Mouse (Mus musculus) gastrocnemius, adult 18-20 months (tissue): Measurements from ENCODE around the gene Gm45015. TPM values are rescaled to one million over a fixed set of nuclear protein-coding genes. Genes with fewer than 3 reads are reported as not detected.
"Not testable (repeated sequence)": the region's sequence is repeated elsewhere in the genome, so short reads cannot be mapped to it uniquely, and the experiment has no call there.

Source experiments
- DNase-seq: peaks from one replicate; pipeline ENCODE4 v3.0.0; 2021; ENCODE audit warnings: low spot score
- long read RNA-seq, 2 experiments: library from polyadenylated mRNA; stranded (forward); transcript quantifications; one replicate each; pipeline ENCODE4 v2.0.0; 2021
- total RNA-seq, 2 experiments: library from RNA; stranded (reverse); gene quantifications; 2 replicates each; pipeline ENCODE4 v1.2.3; 2021

The Gm45015 gene
- total RNA-seq = not detected
- long read RNA-seq, experiment 1 = 0 reads
- long read RNA-seq, experiment 2 = 0 reads

GRCm38 (mm10) chrX:73336740-73337139 is at the start of gene Gm45015:
Gm45015 (minus strand) TSS chrX:73336840.
- no peak for DNase-seq

DNA sequence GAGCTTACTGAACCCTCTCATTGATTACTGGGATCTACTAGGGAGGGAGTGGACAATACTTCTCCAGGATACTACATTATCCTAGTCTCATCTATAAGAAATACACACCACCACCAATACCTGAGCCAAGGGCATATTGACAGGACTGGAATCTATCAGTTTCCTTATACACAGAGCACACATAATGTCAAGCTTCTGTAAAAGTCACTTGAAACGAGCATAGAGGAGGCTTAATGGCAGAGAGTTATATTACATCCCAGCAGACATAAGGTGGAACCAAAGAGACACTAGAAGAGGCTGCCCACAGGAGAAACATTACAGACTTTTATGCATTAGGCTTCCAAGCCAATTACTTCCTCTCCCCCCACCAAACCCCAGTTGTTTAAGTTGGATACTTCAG is 48.3 kb upstream of the Gm45015 start:
- no peak for DNase-seq

GRCm38 (mm10) chrX:73384419-73384818 is 47.8 kb upstream of the Gm45015 start:
- DNase-seq = no peak

- DNase-seq = no peak
Measured at GRCm38 (mm10) chrX:73363291-73363690, 26.7 kb upstream of the Gm45015 start.

DNA sequence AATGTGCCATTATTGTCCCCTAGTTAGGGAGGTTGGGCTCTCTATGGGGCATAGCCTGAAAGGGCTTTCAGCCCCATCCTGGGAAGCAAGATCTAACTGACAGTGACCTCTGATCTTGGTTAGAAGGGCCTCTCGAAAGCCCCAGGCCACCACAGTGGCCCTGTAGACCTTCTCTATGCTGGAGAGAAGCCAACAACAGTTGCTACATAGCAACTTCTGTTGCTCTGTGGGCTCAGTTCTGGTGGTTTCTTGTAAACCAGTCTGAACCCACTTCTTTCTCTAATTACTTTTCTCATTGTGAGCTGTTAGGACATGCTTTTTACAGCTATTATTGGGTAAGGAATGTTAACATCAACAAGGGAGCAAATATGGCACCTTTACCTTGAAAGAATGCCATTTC is 20.1 kb upstream of the Gm45015 start:
- no peak for DNase-seq

GRCm38 (mm10) chrX:73356163-73356562 is 19.5 kb upstream of the Gm45015 start:
- no peak for DNase-seq

- DNase-seq = no peak
Measured at GRCm38 (mm10) chrX:73344346-73344745, 7.7 kb upstream of the Gm45015 start.

- no peak for DNase-seq
Measured at GRCm38 (mm10) chrX:73343802-73344201, 7.2 kb upstream of the Gm45015 start.

DNA sequence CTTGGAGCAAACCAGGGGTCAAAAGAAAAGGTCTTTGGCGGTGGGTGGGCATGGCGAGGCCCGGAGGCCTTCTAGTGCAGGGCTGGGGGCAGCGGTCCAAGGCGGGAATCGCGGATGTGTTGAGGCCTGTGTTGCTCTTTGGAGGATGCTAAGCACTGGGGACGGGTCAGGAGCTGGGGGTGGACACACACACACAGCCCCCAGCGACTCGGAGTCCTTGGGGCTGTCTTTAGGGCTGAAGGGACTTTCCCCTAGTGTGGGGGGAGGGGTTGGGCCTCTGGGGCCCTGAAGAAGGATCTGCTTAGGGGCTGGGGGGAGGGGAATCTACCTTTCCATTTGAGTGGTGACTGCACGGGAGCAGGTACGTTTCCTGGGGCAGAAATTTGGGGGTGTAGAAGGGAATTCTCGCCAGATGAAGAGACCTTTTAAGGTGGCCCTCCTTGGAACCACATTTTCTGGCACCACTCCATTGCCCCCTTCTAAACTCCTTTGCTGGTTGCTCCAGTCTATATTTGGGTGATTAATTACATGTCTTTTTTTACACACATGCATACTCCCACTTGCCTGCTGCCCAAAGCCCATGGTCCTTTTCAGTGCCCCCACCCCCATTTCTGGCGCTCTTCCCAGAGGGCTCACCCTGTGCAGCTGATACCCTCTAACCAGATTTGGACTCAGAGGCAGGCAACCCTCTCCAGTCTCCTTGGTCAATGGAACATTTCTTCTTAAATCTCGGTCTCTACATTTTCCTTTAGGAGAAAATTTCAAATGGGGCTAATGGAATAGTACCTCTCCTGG is 6.5 kb upstream of the Gm45015 start:
- DNase-seq = no peak

DNA sequence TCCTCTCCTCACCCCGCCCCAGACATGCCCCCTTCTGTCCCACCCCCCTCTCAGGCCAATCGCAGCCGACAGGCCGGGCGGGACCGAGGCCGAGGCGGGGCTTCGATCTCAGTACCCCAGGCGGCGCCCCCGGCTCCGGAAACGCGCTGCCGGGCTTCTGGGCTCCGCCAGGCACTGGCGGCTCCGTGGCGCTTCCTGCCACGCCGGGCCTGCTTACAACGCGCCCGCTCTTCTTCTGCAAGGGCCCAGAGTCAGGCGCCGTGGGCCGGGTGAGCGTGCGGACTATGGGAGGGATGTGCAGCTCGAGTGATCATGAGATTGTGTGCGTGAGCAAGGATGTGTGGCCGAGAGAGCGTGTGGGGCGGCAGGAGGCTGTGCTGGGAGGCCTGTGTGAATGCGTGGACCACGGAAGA is 5.8 kb upstream of the Gm45015 start, which contains the start of gene Zfp275:
Zfp275 (plus strand) TSS at position 139 of the 413 bp plus-strand sequence.
- DNase-seq = peak; percentile 68

GRCm38 (mm10) chrX:73342068-73342467 is 5.4 kb upstream of the Gm45015 start:
- no peak for DNase-seq

DNA sequence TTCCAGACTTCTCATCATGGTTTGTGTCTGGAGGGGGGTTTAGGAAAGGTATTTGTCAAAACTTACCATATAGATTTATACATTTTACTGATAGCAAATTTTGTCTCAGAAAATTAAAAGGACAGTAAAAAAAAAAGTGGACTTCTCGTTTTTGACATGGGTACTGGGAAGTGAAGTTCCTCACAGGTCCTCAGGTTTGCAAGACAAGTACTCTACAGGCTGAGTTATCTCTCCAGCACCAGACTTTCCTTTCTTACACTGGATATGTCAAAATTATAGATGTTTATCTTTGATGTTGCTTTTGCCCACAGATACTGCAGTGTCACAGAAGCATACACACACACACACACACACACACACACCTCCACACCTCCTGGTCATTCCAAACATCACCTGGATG is 4.8 kb upstream of the Gm45015 start:
- DNase-seq = no peak

GRCm38 (mm10) chrX:73333548-73333947 is 3.1 kb downstream of the Gm45015 start:
- no peak for DNase-seq

DNA sequence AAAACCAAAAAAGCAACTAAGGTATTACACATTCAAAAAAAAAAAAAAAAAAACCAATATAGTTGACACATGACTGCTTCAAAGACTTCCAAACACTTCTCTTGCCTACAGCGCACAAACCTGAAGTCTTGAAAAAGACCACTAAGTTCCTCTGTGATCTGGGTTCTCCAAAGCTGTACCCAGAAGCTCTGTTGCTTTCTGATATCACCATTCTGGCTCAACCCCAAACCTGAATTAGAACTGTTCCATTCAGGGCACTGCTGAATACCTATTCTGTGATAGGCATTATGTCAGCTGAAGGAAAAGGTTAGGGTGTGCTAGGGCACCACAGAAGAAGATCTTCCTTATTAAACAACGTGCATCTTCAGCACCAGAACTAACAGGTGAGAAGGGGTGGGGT is 9.4 kb downstream of the Gm45015 start:
- no peak for DNase-seq

GRCm38 (mm10) chrX:73321029-73321428 is 15.6 kb downstream of the Gm45015 start:
- DNase-seq = no peak

DNA sequence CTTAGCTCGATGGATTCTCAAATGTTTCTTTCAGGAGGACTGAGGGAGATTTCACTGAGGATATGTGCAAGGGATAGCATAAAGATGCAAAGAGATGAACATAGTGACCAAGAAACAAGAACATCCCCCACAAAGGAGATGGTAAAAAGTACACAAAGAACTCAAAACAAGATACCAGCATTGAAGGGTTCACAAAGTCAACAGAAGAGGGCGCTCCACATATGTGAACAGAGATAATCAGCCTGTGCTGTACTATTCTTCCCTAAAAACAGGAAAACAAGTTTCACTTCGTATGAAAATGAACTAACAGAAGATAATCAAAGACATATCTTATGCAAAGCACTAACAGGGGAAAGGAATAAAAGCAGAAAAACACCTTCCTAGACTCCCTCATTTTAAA is 24.1 kb downstream of the Gm45015 start:
- peak; percentile 13 for DNase-seq

DNA sequence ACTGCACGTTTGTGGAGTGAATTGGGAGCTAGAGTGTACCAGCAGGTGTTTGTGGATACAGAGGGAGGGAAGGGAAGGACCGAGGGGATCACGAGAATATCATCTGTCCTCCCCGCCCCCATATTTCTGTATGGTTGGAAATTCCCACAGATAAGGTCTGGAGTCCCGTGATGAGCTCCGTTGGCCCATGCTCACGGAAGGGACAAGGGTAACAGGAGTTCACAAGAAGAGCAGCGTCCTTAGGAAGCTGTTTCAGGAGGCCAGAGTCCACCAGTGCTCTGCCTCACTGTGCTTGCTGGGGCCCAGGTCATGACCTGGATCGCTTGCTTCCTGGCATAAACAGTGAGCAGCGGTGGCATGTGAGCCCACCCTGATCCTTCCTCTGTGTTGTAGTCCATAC is 40.9 kb downstream of the Gm45015 start:
- not testable (repeated sequence) for DNase-seq

GRCm38 (mm10) chrX:73292876-73293275 is 43.8 kb downstream of the Gm45015 start, which contains the start of the genes Xlr5a and Xlr5c:
Xlr5a (minus strand) TSS chrX:73292976.
Xlr5c (minus strand) TSS chrX:73292976.
- not testable (repeated sequence) for DNase-seq

Other genes starting within 250 kb of the Gm45015 start
- under 1 TPM; 0.36 to 0.53 TPM for gene Xlr3a, start 239.7 kb downstream of the Gm45015 start, total RNA-seq
- not detected for gene Gm14685, start 219.8 kb downstream of the Gm45015 start, total RNA-seq
- not detected for gene Xlr5b, start 188.0 kb downstream of the Gm45015 start, total RNA-seq
- gene DXBay18, start 187.4 kb downstream of the Gm45015 start, total RNA-seq = not detected
- not detected for gene Spin2d, start 159.9 kb downstream of the Gm45015 start, total RNA-seq
- 1 to 10 TPM; 1.4 to 2.3 TPM for gene Xlr3b, start 144.6 kb downstream of the Gm45015 start, total RNA-seq
- gene Xlr4b, start 122.5 kb downstream of the Gm45015 start, total RNA-seq = not detected
- gene F8a, start 108.5 kb downstream of the Gm45015 start, total RNA-seq = 1 to 10 TPM; 5.5 to 6.0 TPM
- under 1 TPM in 1 of 2 experiments, not detected in 1; 0.18 TPM for gene Xlr4c, start 93.7 kb downstream of the Gm45015 start, total RNA-seq
- gene Xlr3c, start 71.5 kb downstream of the Gm45015 start, total RNA-seq = under 1 TPM in 1 of 2 experiments, not detected in 1; 0.80 TPM
- not detected for gene Xlr5a, start 43.9 kb downstream of the Gm45015 start, total RNA-seq
- gene Xlr5c, start 43.9 kb downstream of the Gm45015 start, total RNA-seq = not detected
- gene Zfp275, start 5.8 kb upstream of the Gm45015 start, total RNA-seq = 1 to 10 TPM; 4.1 to 4.5 TPM
- not detected for gene Gm18336, start 61.9 kb upstream of the Gm45015 start, total RNA-seq
- gene Zfp92, start 74.3 kb upstream of the Gm45015 start, total RNA-seq = not detected
- not detected for gene Trex2, start 98.5 kb upstream of the Gm45015 start, total RNA-seq
- gene Haus7, start 122.2 kb upstream of the Gm45015 start, total RNA-seq = 10 to 100 TPM in 1 of 2 experiments, 1 to 10 TPM in 1; 9.7 to 12.3 TPM
- 10 to 100 TPM; 43.9 to 70.1 TPM for gene Bgn, start 146.8 kb upstream of the Gm45015 start, total RNA-seq
- 10 to 100 TPM; 10.6 to 10.7 TPM for gene Atp2b3, start 166.2 kb upstream of the Gm45015 start, total RNA-seq